Mouse (Mus musculus) regulatory T cell (primary cell): ENCODE measurements around the gene Rpl13a.

Experiments
- in situ Hi-C: fragments of 300-600 bp; cut with MboI, MseI; formaldehyde crosslinking; loops from one replicate; pipeline ENCODE4 v1.15.1; 2025; ENCODE audit warnings: high pct_unique_total_duplicates

Gene Rpl13a

DNA sequence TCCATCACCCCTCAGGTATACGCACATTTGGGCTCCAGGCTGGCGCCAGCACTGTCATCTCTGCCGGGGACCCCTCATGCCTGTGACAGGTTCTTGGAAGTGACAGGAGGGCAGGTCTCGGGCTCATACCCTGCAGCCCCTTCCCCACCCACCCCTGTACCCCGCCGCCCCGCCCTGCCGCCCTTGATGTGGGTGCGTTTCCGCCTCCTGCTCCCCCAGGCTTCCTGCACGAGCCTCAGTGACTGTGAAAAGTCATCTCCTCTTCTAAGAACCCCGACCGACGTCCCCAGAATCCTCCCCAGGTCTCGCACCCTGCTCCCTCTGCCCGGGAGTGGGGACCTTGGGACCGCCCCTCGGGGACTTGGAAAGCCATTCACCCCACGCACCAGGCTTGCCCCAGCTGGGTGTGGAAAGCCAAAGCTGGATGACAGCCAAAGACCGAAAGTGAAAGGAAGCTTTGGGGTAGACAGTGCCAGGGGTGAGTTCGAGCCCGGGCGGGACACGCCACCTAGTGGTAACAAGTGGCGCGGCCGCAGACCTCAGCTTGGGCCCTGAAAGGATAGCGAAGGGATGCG lies 7.5 kb upstream of the Rpl13a start, which contains the start of the genes Gm45713 and Flt3l:
Gene Gm45713, minus strand, starts transcription at position 239 of the 575 bp plus-strand sequence.
Gene Flt3l, minus strand, starts transcription at position 440 of the 575 bp plus-strand sequence.
- in situ Hi-C loops, result no loop called here

GRCm38 (mm10) chr7:45135370-45135769 lies 6.8 kb upstream of the Rpl13a start:
- in situ Hi-C loops, result no loop called here

- in situ Hi-C loops, result no loop called here
Observed at GRCm38 (mm10) chr7:45134544-45135026, 6.0 kb upstream of the Rpl13a start.

DNA sequence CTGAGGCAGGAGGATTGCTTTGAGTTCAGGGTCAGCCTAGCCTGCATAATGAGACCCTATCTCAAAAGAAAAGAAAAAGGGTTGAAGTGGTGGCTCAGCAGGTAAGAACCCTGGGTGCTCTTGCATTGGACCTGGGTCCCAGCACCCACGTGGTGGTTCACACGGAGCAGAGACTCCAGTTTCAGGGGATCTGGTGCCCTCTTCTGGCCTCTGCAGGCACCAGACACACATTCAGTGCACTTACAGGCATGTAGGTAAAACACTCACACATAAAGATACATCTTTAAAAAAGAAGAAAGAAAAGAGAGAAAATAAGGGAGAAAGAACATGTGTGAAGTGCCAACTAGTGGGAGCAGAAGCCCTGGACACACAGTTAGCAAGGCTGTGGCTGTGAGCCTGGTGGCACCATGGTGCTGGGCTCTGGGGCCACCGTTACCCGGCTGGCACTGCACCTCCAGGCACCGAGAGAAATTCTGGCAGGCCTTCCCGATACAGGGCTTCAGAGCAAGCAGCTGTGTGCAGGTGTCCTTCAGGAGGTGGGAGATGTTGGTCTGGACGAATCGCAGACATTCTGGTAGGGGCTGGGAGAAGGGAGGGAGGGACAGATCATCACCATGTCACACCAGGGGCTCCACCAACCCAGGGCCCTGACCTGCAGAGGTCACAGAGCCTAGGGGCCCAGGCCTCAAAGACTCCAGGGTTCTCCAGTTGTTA lies 5.0 kb upstream of the Rpl13a start:
- in situ Hi-C loops, result no loop called here

GRCm38 (mm10) chr7:45131850-45132249 lies 3.3 kb upstream of the Rpl13a start:
- in situ Hi-C loops, result no loop called here

DNA sequence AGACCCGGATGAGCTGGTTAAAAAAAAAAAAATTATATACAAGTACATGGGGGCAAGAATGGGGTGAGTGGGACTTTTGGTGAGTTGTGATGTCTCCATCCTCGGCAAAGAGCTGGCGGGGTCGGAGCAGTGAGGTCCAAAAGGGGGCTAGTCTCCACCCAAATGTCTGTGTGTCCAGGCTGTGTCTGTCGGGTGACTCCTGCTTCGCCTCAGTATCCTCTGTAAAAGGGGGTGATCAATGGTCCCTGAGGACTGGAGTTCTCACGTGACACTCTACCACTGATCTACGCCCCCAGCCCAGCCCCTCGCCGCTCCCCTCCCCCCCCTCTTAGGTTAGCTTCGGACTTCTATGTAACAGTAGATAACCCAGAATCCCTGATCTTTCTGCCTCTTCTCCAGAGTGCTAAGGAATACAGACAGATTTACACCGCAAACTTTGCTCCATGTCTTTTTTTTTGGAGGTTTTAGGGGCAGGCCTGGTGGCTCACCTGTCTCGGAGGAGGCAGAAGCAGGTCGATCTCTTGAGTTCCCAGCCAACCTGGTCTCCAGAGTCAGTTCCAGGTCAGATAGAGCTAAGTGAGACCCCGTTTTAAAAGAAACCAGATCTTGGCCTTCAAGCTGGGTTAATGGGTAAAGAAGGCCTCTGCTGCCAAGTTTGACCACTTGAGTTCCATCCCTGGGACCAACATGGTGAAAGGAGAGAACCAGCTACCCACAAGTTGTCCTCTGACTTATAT lies 1.4 kb upstream of the Rpl13a start:
- in situ Hi-C loops, result loop anchor here (5.0 to 10.0 kb wide), 2 partner anchors 48 to 275 kb away; partner anchors contain the start of gene Pnkp

DNA sequence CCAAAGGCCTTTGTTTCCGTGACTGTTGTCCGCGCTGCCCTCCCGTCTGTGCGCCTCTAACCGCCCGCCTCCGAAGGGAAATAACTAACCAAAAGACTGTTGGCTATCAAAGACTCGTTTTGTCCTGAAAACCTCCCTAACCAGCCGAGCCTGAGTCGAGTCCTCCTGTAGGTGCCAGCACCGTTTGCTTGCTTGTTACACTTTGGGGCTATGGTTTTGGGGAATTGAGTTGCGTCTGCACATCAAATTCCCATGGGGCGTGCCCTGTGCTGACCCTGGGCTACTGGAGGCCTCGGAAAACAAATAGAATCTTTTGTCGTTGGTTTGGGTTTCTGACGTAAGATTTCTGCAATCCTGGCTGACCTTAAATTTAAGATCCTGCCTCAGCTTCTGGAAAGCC lies 757 bp upstream of the Rpl13a start:
- in situ Hi-C loops, result loop anchor here (5.0 to 10.0 kb wide), 2 partner anchors 47 to 275 kb away; partner anchors contain the start of gene Pnkp

GRCm38 (mm10) chr7:45127700-45128224 lies 799 bp downstream of the Rpl13a start:
- in situ Hi-C loops, result loop anchor here (5.0 to 10.0 kb wide), 2 partner anchors 45 to 273 kb away; partner anchors contain the start of gene Pnkp

DNA sequence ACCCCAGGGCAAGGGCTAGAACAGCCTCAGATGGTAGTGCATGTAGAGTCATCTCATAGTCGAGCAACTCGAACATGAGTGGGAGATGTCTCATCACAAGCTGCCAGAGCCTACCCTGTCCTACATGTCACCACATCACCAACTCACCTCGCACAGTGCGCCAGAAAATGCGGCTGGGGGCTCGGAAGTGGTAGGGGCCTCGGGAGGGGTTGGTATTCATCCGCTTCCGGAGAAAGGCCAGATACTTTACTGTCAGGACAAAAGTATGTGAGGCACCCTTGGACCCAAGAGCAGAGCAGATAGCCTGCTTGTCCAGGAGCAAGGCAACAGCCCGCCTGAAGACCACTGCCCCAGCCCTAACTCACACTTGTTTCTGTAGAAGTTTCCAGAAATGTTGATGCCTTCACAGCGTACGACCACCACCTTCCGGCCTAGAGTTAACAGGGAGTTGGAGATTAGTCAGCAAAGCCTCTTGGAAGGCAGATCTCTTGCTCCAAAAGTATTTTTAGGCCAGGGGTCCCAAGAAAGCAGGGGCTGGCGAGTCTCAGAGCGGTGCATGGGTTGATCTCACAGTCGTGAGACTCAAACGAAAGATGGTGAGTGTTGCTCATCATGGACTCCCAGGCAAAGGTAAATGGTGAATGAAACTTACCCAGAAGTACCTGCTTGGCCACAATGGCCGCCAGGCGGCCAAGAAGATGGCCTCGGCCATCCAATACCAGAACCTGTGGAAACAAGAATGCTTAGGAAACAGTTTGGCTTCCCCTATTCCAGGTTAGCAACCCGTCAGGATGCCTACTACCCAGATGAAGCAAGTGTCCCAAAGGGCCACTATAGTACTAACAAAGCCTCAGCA lies 1.5 kb downstream of the Rpl13a start:
- in situ Hi-C loops, result loop anchor here (5.0 to 10.0 kb wide), 2 partner anchors 45 to 272 kb away; partner anchors contain the start of gene Pnkp

GRCm38 (mm10) chr7:45126147-45126843 lies 2.3 kb downstream of the Rpl13a start:
- in situ Hi-C loops, result loop anchor here (5.0 to 10.0 kb wide), 2 partner anchors 44 to 271 kb away; partner anchors contain the start of gene Pnkp

GRCm38 (mm10) chr7:45125649-45126048 lies 2.9 kb downstream of the Rpl13a start:
- in situ Hi-C loops, result loop anchor here (5.0 to 10.0 kb wide), 2 partner anchors 43 to 271 kb away; partner anchors contain the start of gene Pnkp

DNA sequence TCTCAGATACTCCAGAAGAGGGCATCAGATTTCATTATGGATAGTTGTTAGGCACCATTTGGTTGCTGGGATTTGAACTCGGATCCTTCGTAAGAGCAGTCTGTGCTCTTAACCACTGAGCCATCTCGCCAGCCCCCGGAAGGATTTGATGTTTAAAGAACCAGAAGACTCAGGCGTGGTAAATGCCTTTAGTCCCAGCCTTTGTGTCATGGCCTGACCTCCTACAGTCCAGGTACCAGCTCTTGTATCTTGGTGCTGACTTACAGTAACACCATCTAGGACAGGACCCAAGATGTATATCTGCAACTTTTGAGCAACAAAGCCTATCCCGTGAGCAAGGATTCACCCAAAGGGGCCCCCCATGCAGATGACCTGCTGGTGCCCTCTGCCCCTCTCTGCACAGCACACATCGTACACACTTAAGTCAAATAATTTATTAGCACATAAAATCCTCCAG lies 3.4 kb downstream of the Rpl13a start:
- in situ Hi-C loops, result loop anchor here (5.0 to 10.0 kb wide), 2 partner anchors 43 to 270 kb away; partner anchors contain the start of gene Pnkp

DNA sequence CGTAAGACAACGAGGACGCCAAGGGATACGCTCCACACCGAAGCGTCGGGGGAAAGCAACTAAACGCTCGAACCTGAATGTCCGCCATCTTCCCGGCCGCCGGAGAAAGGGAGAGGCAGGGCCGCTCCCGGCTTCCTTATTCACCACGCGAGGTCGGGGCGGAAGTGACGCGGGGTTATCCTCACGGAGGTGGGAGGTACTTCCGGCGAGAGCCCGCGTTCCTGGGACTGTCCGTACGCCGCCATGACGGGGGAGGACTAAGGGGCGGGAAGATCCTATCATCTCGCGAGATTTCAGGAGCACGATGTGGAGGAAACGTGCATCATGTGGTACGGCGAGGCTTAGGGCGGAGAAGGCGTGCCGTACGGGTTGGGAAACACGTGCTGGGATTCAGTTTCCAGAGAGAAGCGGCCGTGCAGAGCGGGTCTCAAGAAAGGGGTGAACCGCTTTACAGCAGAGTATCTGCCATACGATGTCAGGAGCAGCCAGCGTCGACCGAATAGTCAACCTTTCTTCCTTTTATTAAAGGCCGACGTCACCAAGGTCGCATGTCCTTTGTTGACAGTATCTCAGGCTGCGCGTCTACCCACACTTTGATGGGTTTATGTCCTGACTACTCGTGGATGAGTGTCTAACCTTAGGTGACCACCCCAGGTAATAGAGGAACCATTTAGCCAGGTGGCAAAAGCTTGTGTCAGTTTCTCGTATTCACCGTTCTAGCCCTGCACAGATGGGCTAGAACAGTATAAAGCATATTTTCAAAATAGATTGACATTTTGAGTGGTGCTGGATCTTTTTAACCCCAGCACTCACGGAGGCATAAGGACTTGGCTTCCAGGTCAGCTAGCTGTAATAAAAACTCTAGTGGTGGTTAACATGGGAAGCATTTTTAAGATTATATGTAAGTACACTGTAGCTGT lies 4.1 kb downstream of the Rpl13a start, which contains the start of gene Rps11:
Gene Rps11, minus strand, starts transcription at position 216 of the 920 bp plus-strand sequence.
- in situ Hi-C loops, result loop anchor here (5.0 to 10.0 kb wide), 2 partner anchors 42 to 270 kb away; partner anchors contain the start of gene Pnkp

DNA sequence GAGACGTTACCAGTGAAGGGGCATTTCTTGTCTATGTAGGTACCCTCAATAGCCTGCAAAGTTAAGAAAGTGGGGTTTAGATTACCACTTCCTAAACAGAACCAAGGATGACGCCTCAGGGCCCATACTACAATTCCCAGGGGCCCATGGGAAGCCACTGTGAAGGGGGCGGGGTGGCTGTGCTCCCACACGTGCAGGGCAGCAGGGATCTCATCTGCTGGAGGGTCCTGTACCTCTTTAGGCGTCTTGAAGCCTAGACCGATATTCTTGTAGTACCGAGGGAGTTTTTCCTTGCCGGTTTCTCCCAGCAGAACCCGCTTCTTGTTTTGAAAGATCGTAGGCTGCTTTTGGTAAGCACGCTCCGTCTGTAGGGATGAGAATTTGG lies 5.4 kb downstream of the Rpl13a start:
- in situ Hi-C loops, result loop anchor here (10.0 kb wide), 1 partner anchor 268 kb away; the partner anchor contains the start of gene Pnkp

DNA sequence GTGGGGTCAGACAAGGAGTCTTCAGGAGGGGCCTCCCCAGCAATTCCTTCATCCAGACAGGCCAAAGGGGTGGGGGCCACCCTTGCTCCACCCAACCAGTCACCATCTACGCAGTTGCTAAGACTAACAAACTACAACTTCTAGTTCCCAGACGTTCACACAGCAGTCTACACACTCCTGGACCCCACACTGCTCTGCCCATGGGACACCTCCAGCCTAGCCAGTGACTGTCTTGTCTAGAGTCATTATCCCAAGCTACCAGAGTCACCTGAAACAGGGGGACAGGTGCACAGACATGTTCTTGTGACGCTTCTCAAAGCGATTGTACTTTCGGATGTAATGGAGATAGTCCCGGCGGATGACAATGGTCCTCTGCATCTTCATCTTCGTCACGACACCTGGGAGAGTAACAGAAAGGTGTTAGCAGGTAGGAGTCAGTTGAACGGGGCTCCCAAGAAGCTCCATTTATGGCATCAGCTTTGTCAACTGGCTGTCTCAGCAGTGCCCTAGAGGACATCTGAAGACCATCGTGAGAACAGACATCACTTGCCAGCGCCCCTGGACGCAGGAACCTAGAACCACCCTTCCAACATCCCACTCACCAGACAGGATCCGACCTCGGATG lies 5.9 kb downstream of the Rpl13a start:
- in situ Hi-C loops, result loop anchor here (10.0 kb wide), 1 partner anchor 268 kb away; the partner anchor contains the start of gene Pnkp

DNA sequence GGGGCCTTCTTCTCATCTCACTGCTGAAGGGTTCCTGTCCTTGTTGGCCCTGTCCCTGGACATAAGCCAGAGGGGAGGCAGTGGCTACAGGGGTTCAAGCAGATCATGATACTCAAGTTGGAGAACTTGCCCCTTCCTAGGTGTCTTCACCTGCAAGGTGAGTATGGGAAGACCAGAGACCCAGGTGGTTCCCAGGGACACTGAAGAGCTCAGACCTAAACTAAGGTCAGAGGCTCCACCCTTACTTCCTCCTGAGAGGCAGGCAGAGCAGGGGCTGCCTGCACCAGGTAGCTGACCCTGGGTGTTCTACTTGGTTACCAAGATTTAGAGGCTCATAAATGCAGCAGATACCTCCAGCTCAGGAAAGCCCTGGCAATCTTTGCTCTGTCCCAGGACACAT lies 6.6 kb downstream of the Rpl13a start:
- in situ Hi-C loops, result loop anchor here (10.0 kb wide), 1 partner anchor 267 kb away; the partner anchor contains the start of gene Pnkp

GRCm38 (mm10) chr7:45121404-45121803 lies 7.2 kb downstream of the Rpl13a start:
- in situ Hi-C loops, result loop anchor here (10.0 kb wide), 1 partner anchor 267 kb away; the partner anchor contains the start of gene Pnkp
